Mouse (Mus musculus) liver, adult 2 months (tissue): Measurements from ENCODE around the gene Ick.
"Not testable (repeated sequence)": the region's sequence is repeated elsewhere in the genome, so short reads cannot be mapped to it uniquely, and the experiment has no call there.

Source experiments
- CTCF ChIP-seq: fragments of 200-500 bp; IDR thresholded peaks from 2 replicates; pipeline ENCODE4 v1.5.1; 2011; ENCODE audit warnings: low read depth, low read length, control low read depth
- POLR2A ChIP-seq: fragments of 200-500 bp; IDR thresholded peaks from 2 replicates; pipeline ENCODE4 v1.6.1; 2011; ENCODE audit warnings: low read length, control low read depth; ENCODE audit not compliant: insufficient read depth; ENCODE audit errors: extremely low read depth

DNA sequence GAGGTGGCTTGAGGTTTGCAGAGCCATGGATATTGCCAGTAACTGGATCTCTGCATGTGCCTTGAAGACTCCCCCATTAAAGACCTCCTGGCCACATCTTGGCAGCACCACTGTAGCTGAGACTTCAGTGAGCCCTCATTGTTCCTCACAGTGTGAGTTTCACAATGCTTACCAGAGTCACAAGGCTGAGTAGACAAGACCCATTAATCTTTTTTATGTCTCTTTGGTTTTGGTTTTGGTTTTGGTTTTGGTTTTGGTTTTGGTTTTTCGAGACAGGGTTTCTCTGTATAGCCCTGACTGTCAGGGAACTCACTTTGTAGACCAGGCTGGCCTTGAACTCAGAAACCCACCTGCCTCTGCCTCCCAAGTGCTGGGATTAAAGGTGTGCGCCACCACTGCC, 40.8 kb downstream of the Ick start:
- TF ChIP-seq CTCF, POLR2A: not testable (repeated sequence)
